Mouse (Mus musculus) heart, adult 8-10 months (tissue): ENCODE data around the gene Sds. TPM values are rescaled to one million over a fixed set of nuclear protein-coding genes. Genes with fewer than 3 reads are reported as not detected.
"Not testable (repeated sequence)": the region's sequence is repeated elsewhere in the genome, so short reads cannot be mapped to it uniquely, and the experiment has no call there.

Source experiments
- DNase-seq: peaks from one replicate; pipeline ENCODE4 v3.0.0; 2022; ENCODE audit warnings: low spot score
- total RNA-seq, 4 experiments: library from RNA; stranded (reverse); gene quantifications; 2 replicates each; pipeline ENCODE4 v1.2.4; 2022

Gene Sds
- total RNA-seq, 4 experiments from 2014 or later = 1.4 to 4.9 (median 1.7) TPM

DNA sequence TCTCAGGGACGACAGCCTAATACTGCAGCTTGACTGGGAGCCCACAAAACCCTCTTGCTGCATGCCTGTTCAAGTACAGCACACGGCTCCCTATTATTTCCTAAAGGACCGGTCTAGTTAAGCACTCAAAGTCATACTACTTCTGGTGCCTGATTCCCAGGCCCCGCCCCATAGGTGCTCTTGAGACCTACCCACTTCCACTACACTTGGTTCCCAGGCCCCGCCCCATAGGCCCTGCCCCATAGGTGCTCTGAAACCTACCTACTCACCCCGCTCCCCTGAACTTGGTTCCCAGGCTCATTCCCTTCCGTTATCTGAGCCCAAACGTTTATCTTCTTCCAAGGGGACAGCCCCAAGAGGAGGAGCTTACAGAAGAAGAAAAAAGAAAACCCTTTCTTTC is 11.5 kb downstream of the Sds start:
- no peak for DNase-seq

GRCm38 (mm10) chr5:120490679-120491192 is 14.4 kb downstream of the Sds start:
- DNase-seq = peak; percentile 29

DNA sequence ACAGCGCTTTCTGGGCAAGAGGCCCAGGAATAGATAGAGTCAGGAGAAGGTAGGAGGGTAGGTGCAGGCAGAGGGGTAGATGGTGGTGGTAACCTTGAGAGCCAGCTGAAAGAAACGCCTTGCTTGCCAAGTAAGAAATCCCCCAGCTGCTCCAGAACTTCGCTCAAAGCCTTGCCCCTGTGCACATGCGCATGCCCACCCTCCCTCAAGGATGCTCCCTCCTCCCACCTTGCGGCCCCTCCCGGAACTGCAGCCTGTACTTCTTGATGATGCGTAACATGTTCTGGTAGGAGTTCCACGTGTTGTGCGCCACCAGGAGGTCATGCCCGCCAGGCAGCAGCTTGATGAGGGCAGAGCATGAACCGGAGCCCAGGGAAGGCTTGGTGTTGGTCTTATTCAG is 16.1 kb downstream of the Sds start:
- no peak for DNase-seq

GRCm38 (mm10) chr5:120493440-120493839 is 17.1 kb downstream of the Sds start:
- DNase-seq = no peak

DNA sequence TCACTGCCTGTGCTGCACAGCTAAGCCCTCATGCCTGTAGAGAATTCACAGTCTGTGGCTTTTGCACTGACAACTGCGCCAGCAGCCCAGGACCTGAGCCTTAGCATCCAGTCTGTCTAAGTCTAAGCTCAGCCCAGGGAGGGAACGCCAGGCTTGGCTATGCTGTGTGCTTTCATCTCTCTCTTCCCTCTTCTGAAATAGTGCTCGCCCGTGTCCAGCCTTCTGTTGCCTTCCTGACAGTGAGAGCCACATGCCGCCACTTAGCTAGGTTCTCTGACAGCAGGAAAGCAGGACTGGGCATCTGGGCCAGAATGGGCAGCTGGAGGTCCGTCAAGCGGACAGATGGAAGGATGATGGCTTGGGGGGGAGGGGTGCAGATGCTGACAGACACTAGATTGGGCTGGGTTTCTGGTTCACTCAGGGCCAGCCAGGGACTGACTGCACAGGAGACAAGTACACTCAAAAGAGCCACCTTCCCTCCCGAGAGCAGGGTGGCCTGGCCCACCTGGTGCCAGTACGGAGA is 17.6 kb downstream of the Sds start:
- DNase-seq = no peak

DNA sequence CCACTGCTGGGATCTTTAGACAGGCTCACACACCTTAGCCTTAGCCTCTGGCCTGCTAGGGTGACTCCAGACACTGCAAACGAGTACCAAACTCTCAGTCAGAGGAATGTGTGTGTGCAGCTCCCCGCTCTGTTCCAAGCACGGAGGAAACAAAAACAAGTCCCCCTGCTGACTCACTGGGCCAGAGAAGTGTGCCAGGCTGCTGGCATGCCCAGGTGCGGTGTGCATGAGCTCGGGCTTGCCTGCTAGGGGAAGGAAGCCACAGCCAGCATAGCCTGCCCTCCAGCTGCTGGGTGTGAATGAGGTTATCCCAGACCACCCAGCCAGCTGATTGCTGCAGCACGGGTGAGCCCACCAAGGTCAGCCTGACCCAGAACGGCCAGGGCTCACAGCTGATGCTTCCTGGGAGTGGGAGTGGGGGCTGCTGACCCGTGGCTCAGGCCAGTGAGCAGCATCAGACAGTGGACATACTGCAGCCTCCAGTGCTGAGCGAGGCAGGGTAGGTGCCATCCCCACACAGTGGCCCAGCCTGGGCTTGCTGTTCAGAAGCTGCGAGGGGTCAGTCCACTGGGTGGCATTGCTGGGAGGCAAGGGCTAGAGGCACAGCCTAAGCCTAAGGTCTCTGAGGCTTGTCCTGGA is 18.9 kb downstream of the Sds start:
- DNase-seq = peak; percentile 43

DNA sequence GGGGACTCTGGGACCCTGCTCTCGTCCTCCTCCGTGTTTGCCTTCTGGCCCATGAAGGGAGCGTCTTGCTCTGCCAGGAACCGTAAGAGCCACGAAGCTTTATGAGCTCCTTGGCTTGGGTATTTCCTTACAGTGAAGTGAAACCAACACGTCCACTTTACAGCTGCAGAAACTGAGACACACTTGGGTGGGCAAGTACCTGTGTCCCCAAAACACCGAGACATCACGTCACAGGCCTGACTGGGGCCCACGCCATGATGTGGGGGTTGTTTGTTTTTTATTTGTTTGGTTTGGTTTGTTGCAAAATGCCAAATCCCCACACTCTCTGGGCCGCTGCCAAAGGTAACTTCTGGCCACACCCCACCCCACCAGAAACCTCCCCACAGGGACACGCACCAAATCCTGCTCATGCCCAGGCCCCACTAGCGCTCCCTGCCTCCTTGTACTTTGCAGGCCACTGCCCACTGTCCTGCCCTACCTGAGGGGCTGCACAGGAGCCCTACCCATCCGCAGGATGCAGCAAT is 19.4 kb downstream of the Sds start:
- DNase-seq = no peak

DNA sequence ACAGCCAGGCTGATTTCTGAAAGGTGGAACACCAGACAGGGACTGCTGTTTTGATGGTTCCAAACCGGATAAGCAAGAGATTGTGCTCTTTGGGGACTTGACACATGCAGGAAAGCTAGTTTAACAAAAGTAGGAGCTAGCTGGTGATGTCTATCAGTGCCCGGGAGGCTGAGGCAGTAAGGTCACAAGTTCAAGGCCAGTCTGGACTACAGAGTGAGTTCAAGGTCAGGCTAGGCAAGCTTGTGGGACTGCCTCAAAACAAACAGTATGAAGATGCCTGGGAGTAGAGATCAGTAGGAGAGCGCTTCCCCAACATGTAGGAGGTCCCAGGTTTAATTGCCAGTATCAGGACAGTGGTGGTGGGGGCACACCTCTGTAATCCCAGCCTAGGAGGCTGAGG is 20.7 kb downstream of the Sds start:
- DNase-seq = no peak

- no peak for DNase-seq
These were observed 22.9 kb downstream of the Sds start for GRCm38 (mm10) chr5:120499202-120499601.

- not testable (repeated sequence) for DNase-seq
These were observed 24.3 kb downstream of the Sds start for GRCm38 (mm10) chr5:120500609-120501008.

- no peak for DNase-seq
These were observed 25.9 kb downstream of the Sds start for GRCm38 (mm10) chr5:120502147-120502621.

DNA sequence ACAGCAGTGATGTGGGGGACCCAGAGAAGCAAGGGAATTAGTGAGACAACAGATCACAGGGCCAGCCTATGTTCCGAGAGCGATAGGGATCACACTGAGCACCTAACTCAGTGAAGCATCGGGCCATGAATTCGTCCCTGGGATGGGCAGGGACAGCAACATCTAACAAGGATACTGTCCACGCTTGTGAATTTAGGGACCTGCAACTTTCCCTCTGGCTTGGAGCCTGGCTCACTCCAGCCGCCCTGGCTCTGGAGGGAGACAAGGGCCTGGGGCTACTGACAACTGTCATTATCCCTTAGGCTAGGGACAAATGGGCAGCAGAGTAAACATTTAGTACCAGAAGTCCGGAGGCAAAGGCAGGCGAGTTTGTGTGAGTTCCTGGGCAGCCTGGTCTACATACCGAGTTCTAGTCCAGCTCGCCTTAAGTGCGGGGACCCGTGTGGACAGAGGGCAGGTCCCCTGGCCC is 26.4 kb downstream of the Sds start:
- DNase-seq = no peak

DNA sequence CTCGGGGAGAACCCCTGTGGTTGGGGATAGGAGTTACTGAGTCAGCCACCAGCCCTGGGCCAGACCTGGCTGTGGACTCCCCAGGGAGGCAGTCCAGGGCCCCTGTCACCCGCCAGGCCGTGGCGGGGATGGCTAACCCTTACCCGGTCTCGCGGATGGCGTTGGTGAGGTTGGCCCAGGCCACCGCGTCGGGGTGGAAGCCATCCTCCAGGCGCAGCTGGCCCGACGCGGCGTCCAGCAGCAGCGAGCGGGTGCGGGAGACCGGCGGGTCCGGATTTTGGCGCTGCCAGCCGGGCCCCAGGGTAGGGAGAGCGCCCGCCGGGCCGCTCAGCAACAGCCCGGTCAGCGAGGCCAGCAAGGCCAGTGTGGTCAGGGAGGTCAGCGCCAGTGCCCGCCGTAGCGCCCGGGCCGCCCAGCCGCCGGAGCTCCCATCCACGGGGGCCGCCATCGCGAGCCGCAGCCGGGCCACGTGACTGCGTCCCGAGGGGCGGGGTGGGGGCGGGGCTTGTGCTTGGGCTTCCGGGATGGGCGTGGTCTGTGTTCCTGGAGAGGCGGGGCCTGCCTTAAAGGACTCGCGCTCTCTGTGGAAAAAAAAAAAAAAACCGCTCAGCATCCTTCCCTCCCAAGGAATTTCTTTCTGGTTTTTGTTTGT is 26.9 kb downstream of the Sds start, which contains the start of gene Plbd2:
Gene Plbd2 (minus strand): TSS at position 482 of the 652 bp plus-strand sequence.
- peak; percentile 66 for DNase-seq

- peak; percentile 87 for DNase-seq
These were observed 29.0 kb downstream of the Sds start for GRCm38 (mm10) chr5:120505368-120505767.

- no peak for DNase-seq
These were observed 29.5 kb downstream of the Sds start for GRCm38 (mm10) chr5:120505781-120506180.

DNA sequence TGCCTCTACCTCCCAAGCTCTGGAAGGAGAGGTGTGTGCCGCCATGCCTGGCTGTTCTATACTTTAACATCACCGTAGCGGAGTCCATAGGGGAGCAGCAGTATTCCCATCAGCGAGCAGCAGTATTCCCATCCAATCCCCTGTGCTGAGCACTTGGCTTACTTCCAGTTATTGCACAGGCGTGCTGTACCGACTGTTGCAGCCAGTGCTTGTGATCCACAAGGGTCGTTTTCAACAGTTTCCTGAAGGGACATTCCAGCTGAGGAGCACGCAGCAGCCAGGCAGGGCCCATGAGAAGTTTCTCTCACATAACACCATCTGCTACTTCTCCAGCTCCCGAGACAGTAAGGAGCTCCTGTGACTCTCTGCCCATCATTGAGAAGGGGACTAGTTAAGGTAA is 30.2 kb downstream of the Sds start:
- no peak for DNase-seq

DNA sequence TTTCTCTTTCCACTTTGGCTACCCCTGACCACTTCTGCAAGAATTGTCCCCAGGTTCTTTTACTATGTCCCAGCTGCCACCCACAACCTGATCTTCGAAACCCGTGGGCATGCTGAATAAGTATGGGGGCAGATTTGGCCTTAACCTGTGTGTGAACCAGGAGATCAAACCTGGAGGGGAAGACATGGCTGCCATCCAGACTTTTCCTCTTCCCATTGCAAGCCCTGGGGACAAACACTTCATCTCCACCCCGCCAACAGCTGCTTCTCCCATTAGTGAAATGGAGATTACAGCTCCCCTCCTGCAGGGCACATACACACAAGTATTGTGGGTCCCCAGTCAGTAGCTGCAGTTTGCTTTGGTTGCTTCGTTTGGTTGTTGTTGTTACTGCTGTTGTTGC is 31.0 kb downstream of the Sds start:
- no peak for DNase-seq

DNA sequence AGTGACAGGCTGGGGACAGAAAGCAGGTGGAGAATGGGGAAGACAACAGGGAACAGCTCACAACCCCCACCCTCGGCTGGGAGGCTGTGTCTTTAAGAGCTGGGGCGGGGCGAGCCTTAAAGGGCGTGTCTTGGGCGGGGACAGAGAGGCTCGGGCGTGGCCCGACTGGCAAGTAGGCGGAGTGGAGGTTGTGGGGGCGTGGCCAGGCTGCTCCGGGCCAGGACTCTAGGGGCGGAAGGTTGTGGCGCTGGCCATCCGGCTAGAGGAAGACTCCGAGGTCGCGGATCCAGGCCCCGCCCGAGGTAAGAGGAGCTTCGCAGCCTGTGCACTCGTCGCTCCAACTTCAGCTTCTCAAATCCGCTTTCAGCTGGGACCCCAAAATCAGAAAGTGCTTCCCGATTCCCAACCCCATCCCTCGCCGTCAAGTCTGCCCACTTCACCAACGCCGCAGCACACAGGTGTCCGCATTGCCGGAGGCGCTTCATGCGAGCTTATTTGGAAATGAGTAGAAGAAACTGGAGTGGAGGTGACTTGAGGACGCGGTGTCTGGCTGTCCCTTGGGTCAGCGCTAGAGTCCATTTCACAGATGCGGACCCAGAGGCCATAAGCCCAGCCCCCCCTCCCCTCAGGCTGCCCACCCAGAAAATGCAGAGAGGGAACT is 34.8 kb downstream of the Sds start, which contains the start of gene Slc8b1:
Gene Slc8b1 (plus strand): TSS at position 187 of the 661 bp plus-strand sequence.
- peak; percentile 97 for DNase-seq

GRCm38 (mm10) chr5:120511643-120512220 is 35.4 kb downstream of the Sds start:
- DNase-seq = peak; percentile 55

- DNase-seq = no peak
These were observed 36.7 kb downstream of the Sds start for GRCm38 (mm10) chr5:120512911-120513555.
